Mouse (Mus musculus) kidney, postnatal 36 days (tissue): ENCODE data around the gene Cfap97d1.
A peak's percentile ranks its signal among the peaks of the same experiment; 100 is the strongest.
"Not testable (repeated sequence)": the region's sequence is repeated elsewhere in the genome, so short reads cannot be mapped to it uniquely, and the experiment has no call there.

Experiments
- DNase-seq, 2 experiments: peaks; one replicate each; pipeline ENCODE4 v3.0.0; 2021 to 2022; ENCODE audit warnings: mixed read lengths in 2 of 2

Gene Cfap97d1

DNA sequence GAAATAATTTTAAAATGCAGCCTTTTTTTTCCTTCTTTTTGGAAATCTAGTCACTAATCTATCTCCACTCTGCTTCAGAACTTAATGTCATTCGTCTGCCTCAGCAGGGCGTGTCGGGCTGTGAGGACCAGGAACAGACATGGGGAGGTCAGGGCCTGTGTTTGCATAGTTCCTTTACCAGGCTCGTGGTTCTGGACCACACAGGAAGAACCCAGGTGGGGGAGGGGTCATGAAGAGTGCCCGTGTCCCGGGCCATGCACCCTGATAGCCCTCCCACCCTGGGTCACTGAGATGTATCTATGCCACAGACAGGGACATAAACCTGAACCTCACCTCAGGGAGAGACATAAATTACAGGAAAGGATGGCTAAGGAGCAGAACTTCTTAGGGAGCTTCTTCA, 9.9 kb upstream of the Cfap97d1 start:
- no peak for DNase-seq

- DNase-seq, result peak in 1 of 2 experiments; percentile 71
These were observed 9.2 kb upstream of the Cfap97d1 start for GRCm38 (mm10) chr11:101974923-101975322.

GRCm38 (mm10) chr11:101976949-101977348, 7.1 kb upstream of the Cfap97d1 start:
- DNase-seq, result no peak

DNA sequence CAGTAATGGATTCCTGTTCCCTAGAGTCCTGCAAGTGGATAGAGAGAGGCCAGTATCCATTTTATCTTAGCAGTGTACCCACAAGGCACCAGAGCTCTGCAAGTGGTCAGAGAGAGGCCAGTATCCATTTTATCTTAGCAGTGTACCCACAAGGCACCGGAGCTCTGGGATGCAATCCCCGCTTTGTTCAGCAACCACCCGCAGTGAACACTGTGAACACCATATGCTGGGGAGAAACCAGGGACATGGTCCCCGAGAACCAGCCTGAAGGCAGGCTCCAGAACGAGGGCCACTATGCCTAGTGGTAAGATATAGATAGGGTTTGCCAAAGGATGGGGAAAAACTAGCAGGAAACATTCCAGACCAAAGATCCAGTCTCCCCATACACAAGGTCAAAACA, 4.9 kb upstream of the Cfap97d1 start:
- no peak for DNase-seq

- DNase-seq, result no peak
These were observed 3.4 kb upstream of the Cfap97d1 start for GRCm38 (mm10) chr11:101980603-101981157.

DNA sequence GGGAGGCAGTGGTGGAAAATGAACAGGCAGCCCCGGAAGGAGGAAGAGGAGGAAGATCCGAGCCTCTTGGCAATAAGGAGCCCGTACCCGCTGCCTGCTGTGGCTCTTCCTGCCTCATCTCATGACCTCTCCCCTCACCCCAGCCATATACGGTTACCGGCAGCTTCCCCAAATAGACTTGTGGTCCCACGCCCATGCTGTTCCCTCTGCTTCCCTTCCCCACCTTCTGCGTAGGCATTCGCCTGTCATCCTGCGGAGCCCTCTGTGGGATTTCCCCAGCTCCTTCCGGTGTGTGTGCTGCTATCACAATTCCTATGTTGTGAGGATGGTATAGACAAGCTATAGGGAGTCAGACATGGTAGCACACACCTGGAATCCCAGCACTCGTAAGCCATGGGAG, 2.2 kb upstream of the Cfap97d1 start:
- DNase-seq, result peak in 1 of 2 experiments; percentile 58

DNA sequence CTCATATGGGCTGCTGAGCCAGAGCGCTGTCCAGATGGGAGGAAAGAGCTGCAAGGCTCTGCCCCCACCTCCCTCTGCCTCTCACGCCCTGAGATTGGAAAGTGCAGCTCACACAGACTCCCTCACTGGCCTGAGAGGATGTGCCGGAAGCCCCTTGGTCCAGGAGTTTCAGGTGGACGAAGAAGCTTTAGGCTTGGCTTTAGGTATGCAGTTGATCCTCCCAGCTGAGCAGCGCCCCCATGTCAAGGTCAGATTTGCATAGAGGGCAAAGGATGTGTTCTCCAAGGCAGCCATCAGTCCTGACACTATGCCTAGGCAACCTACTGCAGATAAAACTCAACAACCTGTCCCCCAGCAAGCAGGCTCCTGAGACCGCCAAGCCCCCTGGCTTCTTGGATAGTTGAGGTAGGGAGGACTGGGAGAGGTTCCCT, 1.1 kb upstream of the Cfap97d1 start:
- DNase-seq, result peak; percentile 51 to 52

GRCm38 (mm10) chr11:101983431-101983921, 603 bp upstream of the Cfap97d1 start:
- no peak for DNase-seq

GRCm38 (mm10) chr11:101985450-101985849, 1.4 kb downstream of the Cfap97d1 start:
- not testable (repeated sequence) for DNase-seq

DNA sequence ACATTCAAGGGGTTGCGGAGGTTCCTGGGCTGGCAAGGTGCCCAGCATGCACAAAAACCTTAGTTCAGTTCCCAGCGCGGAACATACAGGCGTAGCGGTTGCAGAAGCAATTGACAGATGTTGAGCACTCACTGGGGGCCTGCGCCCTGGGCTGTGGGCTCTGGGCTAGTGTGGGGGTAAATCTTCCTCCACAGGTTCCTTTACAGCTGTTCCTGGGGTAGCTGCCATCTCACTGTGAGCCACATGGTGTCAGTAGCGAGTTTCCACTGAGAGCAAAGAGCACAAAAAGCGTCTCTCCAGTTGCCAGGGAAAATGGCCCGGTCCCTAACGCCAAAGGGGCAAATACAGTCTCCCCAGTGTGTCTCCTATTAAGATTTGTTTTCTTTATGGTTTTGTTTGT, 1.9 kb downstream of the Cfap97d1 start:
- peak; percentile 91 to 92 for DNase-seq

- no peak for DNase-seq
These were observed 2.8 kb downstream of the Cfap97d1 start, which contains the start of gene Dusp3 for GRCm38 (mm10) chr11:101986913-101987312. TSS of gene Dusp3 (minus strand) at chr11:101987013.

DNA sequence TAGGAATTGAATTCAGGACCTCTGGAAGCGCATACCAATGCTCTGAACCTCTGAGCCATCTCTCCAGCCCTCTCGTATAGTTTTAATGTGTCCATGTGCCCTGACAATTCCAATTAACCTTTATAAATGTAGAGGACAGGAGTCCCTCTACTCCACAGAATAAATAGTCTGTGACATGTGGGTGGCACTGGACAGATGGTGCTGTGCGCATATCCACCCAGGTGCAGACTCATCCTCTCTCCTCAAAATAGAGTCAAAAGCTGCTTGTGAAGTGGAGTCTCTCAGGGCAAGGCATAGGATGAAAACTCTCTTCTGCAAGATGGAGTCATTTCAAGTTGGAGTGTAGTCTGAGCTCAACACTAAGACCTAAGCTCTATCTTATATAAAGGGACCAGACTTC, 6.2 kb downstream of the Cfap97d1 start:
- no peak for DNase-seq

- no peak for DNase-seq
These were observed 7.7 kb downstream of the Cfap97d1 start for GRCm38 (mm10) chr11:101991813-101992212.

- DNase-seq, result no peak
These were observed 8.3 kb downstream of the Cfap97d1 start for GRCm38 (mm10) chr11:101992411-101992810.

DNA sequence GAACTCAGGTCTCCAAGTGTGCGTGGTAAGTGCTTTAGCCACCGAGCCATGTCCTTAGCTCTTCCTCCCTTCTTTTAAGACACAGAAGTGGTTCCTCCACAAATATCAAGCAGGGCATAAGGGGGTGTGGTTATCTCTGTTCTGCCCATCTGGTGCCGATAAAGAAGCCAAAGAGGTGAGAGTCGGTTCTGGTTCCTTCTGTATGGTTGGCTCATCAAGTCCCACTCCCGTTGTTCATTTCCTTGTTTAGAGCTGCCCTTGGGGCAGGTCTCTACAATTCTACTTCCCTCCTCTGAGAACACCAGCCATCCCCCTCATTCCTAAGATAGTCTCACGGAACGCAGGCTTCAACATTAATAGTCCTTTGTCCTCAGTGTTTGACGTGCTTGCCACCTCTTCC, 10.0 kb downstream of the Cfap97d1 start:
- peak in 1 of 2 experiments; percentile 19 for DNase-seq

- DNase-seq, result no peak
These were observed 11.9 kb downstream of the Cfap97d1 start for GRCm38 (mm10) chr11:101995938-101996337.

- DNase-seq, result peak; percentile 46 to 53
These were observed 14.2 kb downstream of the Cfap97d1 start for GRCm38 (mm10) chr11:101998258-101998657.

GRCm38 (mm10) chr11:101999466-101999865, 15.4 kb downstream of the Cfap97d1 start:
- no peak for DNase-seq

DNA sequence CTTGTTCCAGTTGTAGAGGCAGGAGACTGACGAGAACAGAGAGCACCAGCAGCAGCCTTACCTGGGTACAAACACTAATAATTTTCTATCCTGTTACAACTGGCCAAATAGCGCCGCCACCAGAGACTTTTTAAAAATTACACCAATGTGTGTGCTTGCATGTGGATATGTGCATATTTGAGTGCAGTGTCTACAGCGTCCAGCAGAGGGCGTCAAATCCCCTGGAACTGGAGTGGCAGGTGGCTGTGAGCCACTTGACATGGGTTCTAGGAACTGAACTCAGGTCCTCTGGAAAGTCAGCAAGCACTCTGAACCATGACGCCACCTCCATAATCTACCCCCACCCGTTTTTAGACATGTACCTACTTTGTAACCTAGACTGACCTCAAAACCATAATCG, 20.2 kb downstream of the Cfap97d1 start:
- no peak for DNase-seq

GRCm38 (mm10) chr11:102006271-102006670, 22.2 kb downstream of the Cfap97d1 start:
- DNase-seq, result peak; percentile 21 to 24

GRCm38 (mm10) chr11:102006688-102007087, 22.6 kb downstream of the Cfap97d1 start:
- DNase-seq, result no peak

GRCm38 (mm10) chr11:102008372-102008771, 24.3 kb downstream of the Cfap97d1 start:
- DNase-seq, result no peak

DNA sequence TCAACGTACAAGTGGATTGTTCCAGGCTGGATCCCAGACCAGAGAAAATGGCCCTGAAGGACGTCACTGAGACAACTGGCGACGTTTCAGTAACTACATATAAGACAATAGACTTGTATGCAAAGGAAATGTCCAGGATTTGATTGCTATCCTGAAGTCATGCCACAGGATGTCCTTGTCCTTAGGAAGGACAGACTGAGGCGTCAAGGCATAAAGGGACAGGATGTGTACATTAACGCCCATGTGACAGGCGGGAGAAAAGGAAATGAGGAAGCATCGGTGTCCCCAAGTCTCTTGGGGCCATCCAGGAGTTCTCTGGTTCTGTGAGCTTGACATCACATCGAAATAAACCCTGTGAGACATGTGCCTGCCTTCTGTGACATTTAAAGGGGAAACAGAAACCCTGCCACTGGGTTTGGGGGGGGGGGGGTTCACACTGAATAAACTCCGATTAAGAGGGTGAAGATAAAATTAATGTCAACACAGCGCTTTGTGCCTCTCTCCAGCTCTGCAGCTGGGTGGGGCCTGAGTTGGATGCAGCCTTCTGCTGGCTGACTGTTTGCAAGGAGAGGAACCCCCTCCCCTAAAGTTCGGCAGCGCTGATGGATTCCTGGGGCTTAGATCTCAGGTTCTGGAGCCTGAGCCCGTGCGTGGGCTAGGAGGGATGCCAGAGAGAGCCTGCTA, 25.0 kb downstream of the Cfap97d1 start:
- DNase-seq, result no peak

DNA sequence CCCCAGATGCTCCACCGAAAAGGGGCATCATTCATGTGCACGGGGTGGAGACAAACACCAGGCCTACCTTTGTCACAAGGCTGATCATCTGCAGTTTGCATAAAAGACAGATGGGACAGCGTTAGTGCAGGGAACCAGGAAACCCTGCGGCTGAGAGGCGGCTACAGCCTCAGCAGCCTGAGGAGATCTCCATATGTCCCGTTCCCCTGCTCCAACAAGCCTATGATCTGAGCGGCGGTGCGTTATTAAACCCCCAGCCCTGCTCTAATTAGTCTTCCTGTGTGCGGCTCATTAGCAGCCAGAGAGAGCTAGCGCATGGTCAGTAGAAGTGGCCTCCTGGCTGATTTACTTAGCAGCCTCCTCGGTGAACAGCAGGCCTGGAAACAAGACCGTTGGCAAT, 26.1 kb downstream of the Cfap97d1 start:
- no peak for DNase-seq
